8 mouse cellular contexts compared by ENCODE assay signal in genomic region chr13:21530781-21531201, GRCm38 (mm10). TPM values are rescaled to one million over a fixed set of nuclear protein-coding genes. Genes with fewer than 3 reads are reported as not detected.
A peak's percentile ranks its signal among the peaks of the same experiment; 100 is the strongest.
DNase-seq lines count a peak whose midpoint lies in the region; ATAC-seq lines count a peak whose summit lies in the region.

Zkscan8 (minus strand) TSS chr13:21531120.

- peak; percentile 87 for DNase-seq in NIH3T3 (ENCODE audit: low read depth)
- DNase-seq in cerebellum, postnatal 10 days, result peak; percentile 85 to 91
- peak; percentile 65 to 82 for DNase-seq in frontal cortex, postnatal 10 days (ENCODE audit: low spot score in 2 of 2)
- peak; percentile 78 to 83 for DNase-seq in layer of hippocampus, postnatal 25 days (ENCODE audit: extremely low spot score in 1 of 2, low spot score in 1 of 2)
- peak; percentile 90 for DNase-seq in lung, postnatal 25 days (ENCODE audit: low spot score)
- peak; percentile 89 for DNase-seq in retina, embryonic 14.5 days (ENCODE audit: low spot score)
- DNase-seq in thymus, postnatal 4 days, result peak; percentile 88

- peaks cover 11% of the 10 kb centered on the region for H3K4me1 ChIP-seq in hindbrain, embryonic 13.5 days (replicated peaks)

- H3K9me3 ChIP-seq in hindbrain, embryonic 13.5 days, result no peaks in the 10 kb centered on the region

- peak within 1 kb of the TSS; percentile 88 for H3K9ac ChIP-seq in hindbrain, embryonic 13.5 days

- under 1% methylated on average over 39 of the region's 39 CpGs for WGBS in hindbrain, embryonic 13.5 days

- H3K36me3 ChIP-seq in hindbrain, embryonic 13.5 days, result peaks cover 11% of the 10 kb centered on the region

- H3K27me3 ChIP-seq in hindbrain, embryonic 13.5 days, result no peaks in the 10 kb centered on the region

- peak within 1 kb of the TSS; percentile 76 for H3K4me3 ChIP-seq in hindbrain, embryonic 13.5 days

- peak within 1 kb of the TSS; percentile 92 for H3K27ac ChIP-seq in hindbrain, embryonic 13.5 days

- peak; percentile 100 for ATAC-seq in hindbrain, embryonic 13.5 days (ENCODE audit: low FRiP score)

- H3K4me2 ChIP-seq in hindbrain, embryonic 13.5 days, result peak within 1 kb of the TSS; percentile 66

RNA-seq across cellular contexts. Expression of gene Zkscan8, which starts in this region (rescaled TPM):
- 5.8 and 6.6 TPM in 2 replicates for polyA plus RNA-seq in hindbrain, embryonic 13.5 days (2015; fragmentation: Nextera tagmentation; extraction: Ambion mirVana)
- total RNA-seq in layer of hippocampus, postnatal 25 days (2021), result 10 to 100 TPM; 16.4 to 17.0 TPM

Comparison
In these comparisons a context has a peak if more than half of its experiments do, and no peak if none do; other contexts are left out.
1. Peak in every context shown above with its lines: DNase-seq, ATAC-seq, H3K4me3 ChIP-seq and H3K27ac ChIP-seq.